Mouse (Mus musculus) embryo, embryonic 9.5 days (tissue): Measurements from ENCODE around the gene Rad51b.

Experiments
- DNase-seq: peaks from one replicate; pipeline ENCODE4 v3.0.0-alpha.2; 2017; ENCODE audit errors: extremely low spot score

The Rad51b gene

GRCm38 (mm10) chr12:79648812-79649700, 352.0 kb downstream of the Rad51b start:
- DNase-seq, result no peak

GRCm38 (mm10) chr12:79649796-79650195, 352.7 kb downstream of the Rad51b start:
- DNase-seq, result no peak

- DNase-seq, result no peak
Measured at GRCm38 (mm10) chr12:79655138-79655537, 358.1 kb downstream of the Rad51b start.

- DNase-seq, result no peak
Measured at GRCm38 (mm10) chr12:79658861-79659260, 361.8 kb downstream of the Rad51b start.

- peak; percentile 65 for DNase-seq
Measured at GRCm38 (mm10) chr12:79661270-79661669, 364.2 kb downstream of the Rad51b start.

- no peak for DNase-seq
Measured at GRCm38 (mm10) chr12:79663131-79663892, 366.2 kb downstream of the Rad51b start.

GRCm38 (mm10) chr12:79663893-79664574, 367.0 kb downstream of the Rad51b start:
- no peak for DNase-seq

GRCm38 (mm10) chr12:79674846-79675439, 377.9 kb downstream of the Rad51b start:
- no peak for DNase-seq

- no peak for DNase-seq
Measured at GRCm38 (mm10) chr12:79675440-79676176, 378.5 kb downstream of the Rad51b start.

- DNase-seq, result no peak
Measured at GRCm38 (mm10) chr12:79676251-79676650, 379.2 kb downstream of the Rad51b start.

- DNase-seq, result no peak
Measured at GRCm38 (mm10) chr12:79676896-79677295, 379.8 kb downstream of the Rad51b start.

GRCm38 (mm10) chr12:79679251-79679901, 382.3 kb downstream of the Rad51b start:
- no peak for DNase-seq

- DNase-seq, result no peak
Measured at GRCm38 (mm10) chr12:79679941-79680697, 383.0 kb downstream of the Rad51b start.

GRCm38 (mm10) chr12:79680698-79681072, 383.6 kb downstream of the Rad51b start:
- DNase-seq, result no peak

GRCm38 (mm10) chr12:79681571-79681970, 384.5 kb downstream of the Rad51b start:
- DNase-seq, result no peak

- peak; percentile 64 for DNase-seq
Measured at GRCm38 (mm10) chr12:79683350-79683749, 386.3 kb downstream of the Rad51b start.

GRCm38 (mm10) chr12:79683759-79684158, 386.7 kb downstream of the Rad51b start:
- no peak for DNase-seq

GRCm38 (mm10) chr12:79684338-79684737, 387.3 kb downstream of the Rad51b start:
- no peak for DNase-seq

GRCm38 (mm10) chr12:79686594-79687325, 389.7 kb downstream of the Rad51b start:
- DNase-seq, result no peak
